Mouse (Mus musculus): Measurements from ENCODE around the gene Coil.

Gene Coil

DNA sequence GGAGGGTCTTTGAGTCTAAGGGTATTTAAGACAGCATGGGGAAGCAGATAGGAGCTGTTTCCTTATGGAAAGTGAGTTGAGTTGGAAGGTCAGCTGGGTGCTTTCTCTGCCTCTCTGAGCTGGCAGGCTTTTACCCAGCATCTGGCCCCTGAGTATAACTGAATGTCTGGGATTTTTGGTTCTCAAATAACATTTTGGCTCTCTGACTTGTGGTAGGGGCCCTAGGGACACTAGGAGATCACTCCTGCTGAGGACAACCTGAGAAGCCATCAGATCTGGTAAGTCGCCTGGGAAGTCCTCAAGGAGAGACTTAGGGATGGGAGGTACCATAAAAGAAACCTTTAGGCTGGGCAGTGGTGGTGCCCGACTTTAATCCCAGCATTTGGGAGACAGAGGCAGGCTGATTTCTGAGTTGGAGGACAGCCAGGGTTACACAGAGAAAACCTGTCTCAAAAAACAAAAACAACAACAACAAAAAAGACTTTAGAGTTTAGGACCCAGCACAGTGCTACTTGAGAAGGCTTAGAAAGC, at the start of gene Coil:
TSS of gene Coil (plus strand) at position 51 of the 531 bp plus-strand sequence.
- TF ChIP-seq GATA4 (IDR thresholded peaks at IDR 0.05; ENCODE audit: insufficient replicate concordance, low read length), result no peak

GRCm38 (mm10) chr11:88926566-88926965, 43.5 kb upstream of the Coil start:
- TF ChIP-seq GATA4 (IDR thresholded peaks at IDR 0.05; ENCODE audit: insufficient replicate concordance, low read length), result no peak

DNA sequence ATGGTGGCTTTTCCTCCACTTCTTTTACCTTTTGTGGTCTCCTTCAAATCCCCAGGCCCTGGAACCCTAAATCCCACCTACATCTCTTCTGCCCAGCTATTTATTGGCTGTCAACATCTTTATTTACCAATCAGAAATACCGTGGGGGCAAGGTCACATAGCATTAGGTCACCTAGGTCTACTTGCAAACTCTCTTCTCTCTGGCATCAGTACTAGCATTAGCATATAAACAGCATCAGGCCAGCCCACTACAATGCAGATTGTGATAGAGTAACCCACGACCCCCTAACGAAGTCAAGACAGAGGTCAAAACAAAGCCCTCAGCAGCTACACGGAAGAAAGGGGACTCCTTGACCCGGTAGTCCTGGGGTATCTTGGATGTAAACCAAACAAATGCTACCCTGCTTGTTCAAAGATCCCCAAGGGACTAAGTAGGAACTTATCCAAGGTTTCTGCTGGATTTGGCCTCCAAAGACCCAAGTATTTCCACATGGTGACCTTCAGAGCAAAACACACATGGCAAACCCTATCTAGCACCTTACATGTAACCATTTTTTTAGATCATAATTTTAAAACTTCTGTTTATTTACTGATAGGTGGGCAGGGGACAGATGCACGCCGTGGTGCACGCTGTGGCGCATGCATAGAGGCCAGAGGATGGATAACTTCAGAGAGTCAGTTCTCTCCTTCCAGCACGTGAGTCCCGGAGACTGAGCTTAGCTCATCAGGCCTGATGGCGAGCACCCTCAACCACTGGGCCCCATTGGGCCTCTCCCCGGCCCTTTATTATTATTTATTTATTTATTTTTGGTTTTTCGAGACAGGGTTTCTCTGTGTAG, 38.1 kb upstream of the Coil start:
- no peak for TF ChIP-seq GATA4 (IDR thresholded peaks at IDR 0.05; ENCODE audit: insufficient replicate concordance, low read length)

DNA sequence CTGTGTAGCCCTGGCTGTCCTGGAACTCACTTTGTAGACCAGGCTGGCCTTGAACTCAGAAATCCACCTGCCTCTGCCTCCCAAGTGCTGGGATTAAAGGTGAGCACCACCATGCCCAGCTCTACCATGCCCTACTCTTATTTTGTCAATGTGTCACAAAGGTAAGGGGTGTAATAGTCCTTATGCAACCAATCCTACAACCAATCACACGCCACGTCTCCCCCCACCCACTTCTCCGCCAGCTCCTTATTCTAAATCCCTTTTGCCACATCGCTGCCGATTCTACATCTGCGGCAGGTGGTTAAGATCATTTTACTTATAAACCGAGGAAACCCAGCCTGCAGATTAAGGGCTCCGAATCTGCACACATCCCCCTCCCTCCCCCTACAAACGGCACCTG, 37.0 kb upstream of the Coil start:
- no peak for TF ChIP-seq GATA4 (IDR thresholded peaks at IDR 0.05; ENCODE audit: insufficient replicate concordance, low read length)

DNA sequence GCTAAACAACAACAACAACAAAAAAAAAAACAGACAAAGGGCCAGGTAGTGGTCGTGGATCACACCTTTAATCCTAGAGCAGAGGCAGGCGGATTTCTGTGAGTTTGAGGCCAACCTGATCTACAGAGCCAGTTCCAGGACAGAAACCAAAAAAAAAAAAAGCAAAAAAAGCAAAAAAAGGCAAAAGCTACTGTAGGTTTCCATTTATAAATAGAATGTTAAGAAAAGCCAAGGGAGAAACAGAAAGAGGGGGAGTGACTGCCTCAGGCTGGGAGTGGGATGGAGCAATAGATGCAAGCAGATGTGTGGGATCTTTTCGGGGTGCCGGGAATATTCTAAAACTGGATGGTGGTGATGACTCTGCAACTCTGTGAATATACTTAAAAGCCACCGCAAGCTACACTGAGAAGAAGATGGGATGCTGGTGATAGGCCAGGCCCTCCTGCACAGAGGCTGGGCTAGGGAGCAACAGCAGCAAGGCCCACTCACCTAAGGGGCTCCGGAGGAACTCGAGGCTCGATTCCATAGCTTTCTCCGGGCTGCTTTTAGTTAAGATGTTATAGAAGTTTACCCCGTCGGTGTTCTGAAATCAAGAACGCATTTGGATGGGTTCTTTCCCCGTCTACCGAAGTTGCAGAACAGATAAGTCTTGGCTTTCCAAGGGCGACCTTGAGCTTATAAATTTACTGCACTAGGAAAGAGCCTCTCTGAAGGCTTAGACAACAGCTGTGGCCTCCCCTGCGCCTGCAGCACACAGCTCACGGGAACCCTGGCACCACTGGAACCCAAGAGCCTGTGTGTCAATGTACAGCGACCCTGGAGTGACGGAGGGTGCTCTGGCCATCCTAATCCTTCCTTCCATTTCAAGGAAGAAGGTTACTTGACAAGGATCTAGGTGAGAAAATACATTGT, 35.7 kb upstream of the Coil start:
- TF ChIP-seq GATA4 (IDR thresholded peaks at IDR 0.05; ENCODE audit: insufficient replicate concordance, low read length), result no peak

- TF ChIP-seq GATA4 (IDR thresholded peaks at IDR 0.05; ENCODE audit: insufficient replicate concordance, low read length), result no peak
These were observed 32.2 kb upstream of the Coil start for GRCm38 (mm10) chr11:88937886-88938285.

DNA sequence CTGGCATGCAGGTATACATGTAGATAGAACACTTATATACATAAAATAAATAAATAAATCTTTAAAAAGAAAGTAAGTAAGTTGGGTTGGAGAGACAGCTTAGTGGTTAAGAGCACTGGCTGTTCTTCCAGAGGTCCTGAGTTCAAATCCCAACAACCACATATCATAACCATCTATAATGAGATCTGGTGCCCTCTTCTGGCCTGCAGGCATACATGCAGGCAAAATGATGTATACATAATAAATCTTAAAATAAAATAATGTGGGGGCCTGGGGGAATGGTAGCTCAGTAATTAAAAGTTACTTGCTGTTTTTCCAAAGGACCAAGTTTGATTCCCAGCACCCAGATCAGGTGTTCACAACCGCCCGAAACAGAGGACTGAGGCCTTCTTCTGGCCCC, 31.3 kb upstream of the Coil start:
- no peak for TF ChIP-seq GATA4 (IDR thresholded peaks at IDR 0.05; ENCODE audit: insufficient replicate concordance, low read length)

DNA sequence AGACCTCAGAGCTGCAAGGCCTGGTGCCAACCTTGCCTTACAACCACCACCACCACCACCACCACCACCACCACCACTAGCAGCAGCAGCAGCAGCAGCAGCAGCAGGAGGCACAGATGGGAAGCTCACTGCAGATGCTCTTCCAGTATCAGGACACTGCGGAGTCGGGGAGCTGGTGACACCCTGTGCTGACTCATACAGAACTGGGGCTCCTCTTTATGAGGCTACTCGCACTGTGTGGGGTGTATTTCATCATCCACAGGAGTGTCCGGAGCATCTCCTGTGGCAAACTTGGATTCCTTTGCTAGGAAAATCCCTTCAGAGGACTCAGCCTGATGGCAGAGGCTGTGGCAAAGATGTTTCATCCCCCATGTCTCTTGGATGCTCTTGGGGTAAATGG, 30.4 kb upstream of the Coil start:
- TF ChIP-seq GATA4 (IDR thresholded peaks at IDR 0.05; ENCODE audit: insufficient replicate concordance, low read length), result no peak

- no peak for TF ChIP-seq GATA4 (IDR thresholded peaks at IDR 0.05; ENCODE audit: insufficient replicate concordance, low read length)
These were observed 28.6 kb upstream of the Coil start for GRCm38 (mm10) chr11:88941489-88941888.

DNA sequence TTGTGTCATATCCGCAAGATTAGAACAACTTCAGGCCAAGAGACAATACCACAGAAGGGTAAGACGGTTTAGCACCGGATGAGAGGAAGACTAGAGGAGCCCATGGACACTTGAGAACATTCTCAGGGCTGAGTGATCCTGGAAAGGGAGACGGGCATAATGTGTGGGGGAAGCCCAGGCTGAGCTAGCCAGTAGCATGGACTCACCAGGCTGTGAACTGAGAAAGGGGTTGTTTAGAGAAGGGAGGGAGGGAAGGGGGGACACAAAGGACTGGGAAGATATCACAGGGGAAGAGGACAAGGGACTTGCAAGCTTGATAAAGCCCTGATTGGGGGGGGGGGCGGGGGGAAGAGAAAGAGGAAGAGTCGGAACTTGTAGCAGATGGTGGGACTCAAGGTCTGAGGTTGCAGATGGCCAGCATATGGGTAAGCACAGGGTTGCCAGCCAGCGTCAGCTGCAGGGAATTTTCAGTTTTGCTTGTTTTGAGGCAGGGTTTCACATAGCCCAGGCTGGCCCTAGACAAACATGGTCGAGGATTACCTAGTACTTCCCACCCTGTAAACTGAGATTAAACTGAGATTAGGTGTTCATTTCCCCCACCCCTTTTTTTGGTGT, 24.0 kb upstream of the Coil start:
- TF ChIP-seq GATA4 (IDR thresholded peaks at IDR 0.05; ENCODE audit: insufficient replicate concordance, low read length), result no peak

DNA sequence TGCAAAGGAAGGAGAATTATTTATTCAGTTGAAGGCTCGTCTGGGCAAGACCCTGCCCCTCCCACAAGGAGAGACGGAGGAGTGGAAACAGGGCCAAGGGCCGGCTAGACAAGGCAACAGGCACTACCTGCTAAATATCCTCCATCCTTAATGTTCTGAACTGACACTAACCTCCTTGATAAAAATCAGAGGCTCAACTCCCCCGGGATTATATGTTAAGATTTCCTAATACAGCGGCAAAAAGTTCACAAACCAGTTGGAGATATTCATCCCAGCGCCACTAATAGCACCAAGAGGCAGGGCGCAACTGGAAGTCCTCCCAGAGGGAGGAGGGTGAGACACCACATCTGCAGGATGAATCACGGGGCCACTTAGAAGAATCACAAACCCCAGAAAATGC, 21.2 kb upstream of the Coil start:
- TF ChIP-seq GATA4 (IDR thresholded peaks at IDR 0.05; ENCODE audit: insufficient replicate concordance, low read length), result no peak

- TF ChIP-seq GATA4 (IDR thresholded peaks at IDR 0.05; ENCODE audit: insufficient replicate concordance, low read length), result no peak
These were observed 20.0 kb upstream of the Coil start for GRCm38 (mm10) chr11:88949802-88950639.

DNA sequence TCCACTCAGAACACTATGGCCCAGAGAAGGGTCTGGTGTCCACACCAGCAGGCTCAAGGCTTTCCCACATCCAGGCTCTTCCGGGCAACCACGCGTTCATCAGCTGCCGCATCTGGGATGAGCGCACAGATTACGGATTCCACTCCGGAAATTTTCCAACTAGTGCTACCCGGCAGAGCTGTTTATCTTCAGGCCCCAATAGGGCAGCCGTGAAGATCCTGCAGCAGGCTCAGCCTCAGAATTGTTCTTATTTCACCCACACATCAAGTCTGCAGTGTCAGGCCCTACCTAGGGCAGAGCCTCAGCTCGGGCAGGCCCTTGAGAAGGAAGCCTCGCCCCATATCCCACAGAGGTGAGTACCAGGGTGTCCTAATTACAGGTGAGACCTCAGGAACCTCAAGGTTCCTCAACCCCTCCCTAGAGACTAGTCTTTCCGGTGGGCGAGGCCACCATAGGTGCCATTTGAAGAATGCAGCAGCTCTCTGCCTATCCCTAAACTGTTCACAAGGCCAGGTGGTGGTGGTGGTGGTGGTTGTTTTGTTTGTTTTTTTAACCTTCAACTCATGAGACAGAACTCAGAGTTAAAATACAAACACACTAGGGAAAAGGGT, 19.3 kb upstream of the Coil start:
- no peak for TF ChIP-seq GATA4 (IDR thresholded peaks at IDR 0.05; ENCODE audit: insufficient replicate concordance, low read length)

- no peak for TF ChIP-seq GATA4 (IDR thresholded peaks at IDR 0.05; ENCODE audit: insufficient replicate concordance, low read length)
These were observed 18.5 kb upstream of the Coil start for GRCm38 (mm10) chr11:88951576-88951975.
